Mouse (Mus musculus): Measurements from ENCODE around the gene Clasp1. TPM values are rescaled to one million over a fixed set of nuclear protein-coding genes. Genes with fewer than 3 reads are reported as not detected.

Clasp1 gene
- total and polyA plus RNA-seq, 2 experiments from 2014 or later, result 106 to 366 TPM

GRCm38 (mm10) chr1:118435001-118435473, 46.2 kb downstream of the Clasp1 start:
- DNase-seq (ENCODE audit: low spot score) (no peak), ATAC-seq (ENCODE audit: insufficient read depth, low read depth) (no peak)
- no peak overlapping the region for H3K4me3 ChIP-seq (ENCODE audit: low read depth, low read length)
- TF ChIP-seq CTCF (IDR thresholded peaks at IDR 0.05; ENCODE audit: low read depth) (no peak), EP300 (IDR thresholded peaks at IDR 0.05; ENCODE audit: low read depth) (no peak)
- no peaks in the 10 kb centered on the region; the same call in 1 of the 2 replicates for H3K4me1 ChIP-seq (ENCODE audit: control insufficient read depth, insufficient read depth)
- 57% methylated on average over 10 of the region's 10 CpGs for WGBS
- H3K27me3 ChIP-seq (ENCODE audit: control insufficient read depth, insufficient read depth, low read length), result no peaks in the 10 kb centered on the region
- no peak overlapping the region for H3K27ac ChIP-seq (ENCODE audit: low read depth)
- H3K36me3 ChIP-seq (replicated peaks; ENCODE audit: control insufficient read depth, insufficient read depth, low read length), result no peaks in the 10 kb centered on the region
- H3K9me3 ChIP-seq (replicated peaks; ENCODE audit: control insufficient read depth, low read length), result no peaks in the 10 kb centered on the region
- H3K4me2 ChIP-seq (ENCODE audit: low read depth, low read length), result no peak overlapping the region
- H3K9ac ChIP-seq (replicated peaks; ENCODE audit: low read depth, low read length), result no peak overlapping the region

GRCm38 (mm10) chr1:118437856-118438255, 49.0 kb downstream of the Clasp1 start:
- WGBS, result 74% methylated on average over 4 of the region's 4 CpGs
- Histone ChIP-seq H3K4me2 (ENCODE audit: low read depth, low read length) (no peak overlapping the region), H3K4me3 (ENCODE audit: low read depth, low read length) (no peak overlapping the region), H3K9ac (replicated peaks; ENCODE audit: low read depth, low read length) (no peak overlapping the region), H3K36me3 (replicated peaks; ENCODE audit: control insufficient read depth, insufficient read depth, low read length) (no peaks in the 10 kb centered on the region), H3K4me1 (ENCODE audit: control insufficient read depth, insufficient read depth) (no peaks in the 10 kb centered on the region; the same call in 1 of the 2 replicates), H3K9me3 (replicated peaks; ENCODE audit: control insufficient read depth, low read length) (no peaks in the 10 kb centered on the region), H3K27ac (ENCODE audit: low read depth) (no peak overlapping the region), H3K27me3 (ENCODE audit: control insufficient read depth, insufficient read depth, low read length) (no peaks in the 10 kb centered on the region)
- DNase-seq (ENCODE audit: low spot score) (peak; percentile 50), ATAC-seq (ENCODE audit: insufficient read depth, low read depth) (0 out of 2 replicates have a peak, but pooled peaks have one; percentile 39)
- TF ChIP-seq EP300 (IDR thresholded peaks at IDR 0.05; ENCODE audit: low read depth) (no peak), CTCF (IDR thresholded peaks at IDR 0.05; ENCODE audit: low read depth) (no peak)

GRCm38 (mm10) chr1:118438332-118438731, 49.5 kb downstream of the Clasp1 start:
- H3K36me3 ChIP-seq (replicated peaks; ENCODE audit: control insufficient read depth, insufficient read depth, low read length), result no peaks in the 10 kb centered on the region
- no peaks in the 10 kb centered on the region; the same call in 1 of the 2 replicates for H3K4me1 ChIP-seq (ENCODE audit: control insufficient read depth, insufficient read depth)
- no peak overlapping the region for H3K9ac ChIP-seq (replicated peaks; ENCODE audit: low read depth, low read length)
- no peak overlapping the region for H3K27ac ChIP-seq (ENCODE audit: low read depth)
- TF ChIP-seq EP300 (IDR thresholded peaks at IDR 0.05; ENCODE audit: low read depth) (no peak), CTCF (IDR thresholded peaks at IDR 0.05; ENCODE audit: low read depth) (no peak)
- no peaks in the 10 kb centered on the region for H3K27me3 ChIP-seq (ENCODE audit: control insufficient read depth, insufficient read depth, low read length)
- H3K4me3 ChIP-seq (ENCODE audit: low read depth, low read length), result no peak overlapping the region
- no peaks in the 10 kb centered on the region for H3K9me3 ChIP-seq (replicated peaks; ENCODE audit: control insufficient read depth, low read length)
- H3K4me2 ChIP-seq (ENCODE audit: low read depth, low read length), result no peak overlapping the region
- ATAC-seq (ENCODE audit: insufficient read depth, low read depth) (no peak), DNase-seq (ENCODE audit: low spot score) (no peak)

GRCm38 (mm10) chr1:118440547-118440946, 51.7 kb downstream of the Clasp1 start:
- ATAC-seq (ENCODE audit: insufficient read depth, low read depth), result no peak
- Histone ChIP-seq H3K27me3 (ENCODE audit: control insufficient read depth, insufficient read depth, low read length) (no peaks in the 10 kb centered on the region), H3K27ac (ENCODE audit: low read depth) (no peak overlapping the region), H3K9ac (replicated peaks; ENCODE audit: low read depth, low read length) (no peak overlapping the region), H3K4me3 (ENCODE audit: low read depth, low read length) (no peak overlapping the region), H3K9me3 (replicated peaks; ENCODE audit: control insufficient read depth, low read length) (no peaks in the 10 kb centered on the region), H3K4me1 (ENCODE audit: control insufficient read depth, insufficient read depth) (peaks cover 13% of the 10 kb centered on the region; the same call in 1 of the 2 replicates), H3K36me3 (replicated peaks; ENCODE audit: control insufficient read depth, insufficient read depth, low read length) (no peaks in the 10 kb centered on the region), H3K4me2 (ENCODE audit: low read depth, low read length) (no peak overlapping the region)
- no peak for TF ChIP-seq CTCF (IDR thresholded peaks at IDR 0.05; ENCODE audit: low read depth)
- no peak for TF ChIP-seq EP300 (IDR thresholded peaks at IDR 0.05; ENCODE audit: low read depth)
- no peak for DNase-seq (ENCODE audit: low spot score)
- 89% methylated on average over 1 of the region's 1 CpGs for WGBS

GRCm38 (mm10) chr1:118444420-118444819, 55.6 kb downstream of the Clasp1 start:
- no peak for TF ChIP-seq CTCF (IDR thresholded peaks at IDR 0.05; ENCODE audit: low read depth)
- no peak for TF ChIP-seq EP300 (IDR thresholded peaks at IDR 0.05; ENCODE audit: low read depth)
- 47% methylated on average over 7 of the region's 7 CpGs for WGBS
- no peak overlapping the region for H3K4me2 ChIP-seq (ENCODE audit: low read depth, low read length)
- H3K4me1 ChIP-seq (ENCODE audit: control insufficient read depth, insufficient read depth), result peaks cover 35% of the 10 kb centered on the region
- no peak overlapping the region for H3K4me3 ChIP-seq (ENCODE audit: low read depth, low read length)
- H3K9ac ChIP-seq (replicated peaks; ENCODE audit: low read depth, low read length), result no peak overlapping the region
- no peak for ATAC-seq (ENCODE audit: insufficient read depth, low read depth)
- no peaks in the 10 kb centered on the region for H3K9me3 ChIP-seq (replicated peaks; ENCODE audit: control insufficient read depth, low read length)
- H3K27me3 ChIP-seq (ENCODE audit: control insufficient read depth, insufficient read depth, low read length), result no peaks in the 10 kb centered on the region
- H3K27ac ChIP-seq (ENCODE audit: low read depth), result no peak overlapping the region
- H3K36me3 ChIP-seq (replicated peaks; ENCODE audit: control insufficient read depth, insufficient read depth, low read length), result no peaks in the 10 kb centered on the region
- no peak for DNase-seq (ENCODE audit: low spot score)

GRCm38 (mm10) chr1:118444988-118445387, 56.1 kb downstream of the Clasp1 start:
- Histone ChIP-seq H3K9ac (replicated peaks; ENCODE audit: low read depth, low read length) (no peak overlapping the region), H3K9me3 (replicated peaks; ENCODE audit: control insufficient read depth, low read length) (no peaks in the 10 kb centered on the region), H3K4me3 (ENCODE audit: low read depth, low read length) (no peak overlapping the region), H3K27ac (ENCODE audit: low read depth) (peak overlapping the region; percentile 51), H3K27me3 (ENCODE audit: control insufficient read depth, insufficient read depth, low read length) (no peaks in the 10 kb centered on the region), H3K36me3 (replicated peaks; ENCODE audit: control insufficient read depth, insufficient read depth, low read length) (no peaks in the 10 kb centered on the region), H3K4me2 (ENCODE audit: low read depth, low read length) (no peak overlapping the region), H3K4me1 (ENCODE audit: control insufficient read depth, insufficient read depth) (peaks cover 35% of the 10 kb centered on the region)
- no peak for ATAC-seq (ENCODE audit: insufficient read depth, low read depth)
- 43% methylated on average over 3 of the region's 3 CpGs for WGBS
- no peak for DNase-seq (ENCODE audit: low spot score)
- TF ChIP-seq CTCF (IDR thresholded peaks at IDR 0.05; ENCODE audit: low read depth) (no peak), EP300 (IDR thresholded peaks at IDR 0.05; ENCODE audit: low read depth) (no peak)

All from heart, postnatal 0 days (tissue).